Mouse (Mus musculus) neural tube, embryonic 11.5 days (tissue): ENCODE measurements at regions not wholly inside any gene's neighbourhood (a gene's known extent, or its start where the extent isn't known, plus 50 kb on each side); places are given as distances from the start of the nearest gene placed in this dataset.
A peak's percentile ranks its signal among the peaks of the same experiment; 100 is the strongest.

Experiments
- ATAC-seq: fragments of 200-750 bp; cut with Nextera tagmentation; 2 replicates; pipeline ENCODE4 v1.8.0; 2017; ENCODE audit warnings: moderate number of reproducible peaks, mild to moderate bottlenecking, moderate TSS enrichment, moderate library complexity; ENCODE audit not compliant: insufficient read depth, low FRiP score, low TSS enrichment
- DNase-seq: peaks from one replicate; pipeline ENCODE4 v3.0.0-alpha.2; 2015; ENCODE audit warnings: low spot score
- H3K27ac ChIP-seq: fragments of 300-500 bp; sonication (generic); 2 replicates; pipeline ENCODE4 v1.5.1; 2014; ENCODE audit warnings: low read depth, mild to moderate bottlenecking, low read length
- H3K27me3 ChIP-seq: fragments of 300-500 bp; sonication (generic); 2 replicates; pipeline ENCODE4 v1.6.1; 2014; ENCODE audit warnings: mild to moderate bottlenecking, low read length, mixed read lengths; ENCODE audit not compliant: control insufficient read depth, insufficient read depth
- H3K36me3 ChIP-seq: fragments of 300-500 bp; sonication (generic); 2 replicates; pipeline ENCODE4 v1.6.1; 2014; ENCODE audit warnings: mild to moderate bottlenecking, low read length, moderate library complexity, mixed read lengths; ENCODE audit not compliant: control insufficient read depth, insufficient read depth
- H3K4me1 ChIP-seq: fragments of 300-500 bp; sonication (generic); 2 replicates; pipeline ENCODE4 v1.6.1; 2014; ENCODE audit warnings: low read length, mixed read lengths; ENCODE audit not compliant: control insufficient read depth, insufficient read depth
- H3K4me2 ChIP-seq: fragments of 300-500 bp; sonication (generic); 2 replicates; pipeline ENCODE4 v1.6.1; 2014; ENCODE audit warnings: low read depth, mild to moderate bottlenecking, moderate library complexity
- H3K4me3 ChIP-seq: fragments of 300-500 bp; sonication (generic); 2 replicates; pipeline ENCODE4 v1.5.1; 2014; ENCODE audit warnings: low read depth, low read length
- H3K9ac ChIP-seq: fragments of 300-500 bp; sonication (generic); 2 replicates; pipeline ENCODE4 v1.6.1; 2014; ENCODE audit warnings: mild to moderate bottlenecking, low read length
- H3K9me3 ChIP-seq: fragments of 300-500 bp; sonication (generic); 2 replicates; pipeline ENCODE4 v1.6.1; 2016; ENCODE audit warnings: low read length; ENCODE audit not compliant: control insufficient read depth
- WGBS: fragments of 180-500 bp; shearing (Covaris S2); extraction: QIAGEN DNeasy Blood & Tissue Kit; methylation state at CpG from one replicate; pipeline ENCODE4 v1.1.7; 2014; 5-methylcytosine and 5-hydroxymethylcytosine counted together

DNA sequence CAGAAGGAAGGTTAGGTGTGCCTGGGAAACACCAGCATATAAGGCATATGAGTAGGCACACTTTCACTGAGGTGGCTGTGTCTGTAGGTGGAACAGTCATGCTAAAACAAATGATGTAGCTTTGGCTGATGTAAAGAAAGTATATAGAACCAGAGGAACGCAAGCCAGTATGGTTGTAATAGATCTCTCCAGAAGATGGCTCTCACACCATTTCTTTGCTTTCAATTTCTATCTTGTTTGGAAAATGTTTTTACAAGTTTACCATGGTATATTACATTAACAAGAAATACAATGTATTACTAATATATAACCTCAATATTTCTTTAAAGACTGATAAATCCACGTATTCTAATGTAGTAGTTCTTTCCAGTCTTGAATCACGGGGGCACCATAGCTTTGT lies 304.4 kb upstream of the Btbd3 start:
- no peak for DNase-seq
- 86% methylated on average over 3 of the region's 3 CpGs for WGBS

DNA sequence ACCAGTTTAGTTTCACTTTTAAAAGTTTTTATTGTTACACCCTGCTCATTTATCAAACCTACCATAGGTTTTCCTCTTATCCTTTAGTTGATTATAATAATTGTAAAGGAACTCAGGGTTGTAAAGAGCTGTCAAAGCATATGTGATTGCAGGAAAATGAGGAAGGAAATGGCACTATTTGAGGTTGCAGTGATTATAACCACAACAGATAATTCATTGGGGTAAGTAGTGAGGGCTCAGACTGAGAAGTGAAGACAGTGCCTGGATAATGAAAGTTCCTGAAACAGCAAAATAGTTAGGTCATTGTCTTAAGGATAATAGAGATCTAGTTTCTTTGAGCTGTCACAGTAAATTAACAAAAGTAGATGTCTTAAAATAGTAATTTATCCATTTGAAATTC lies 305.4 kb upstream of the Btbd3 start:
- Histone ChIP-seq H3K4me2 (no peak overlapping the region), H3K36me3 (no peaks in the 10 kb centered on the region), H3K9ac (no peak overlapping the region), H3K27me3 (no peaks in the 10 kb centered on the region), H3K4me1 (no peaks in the 10 kb centered on the region), H3K4me3 (no peak overlapping the region), H3K27ac (no peak overlapping the region), H3K9me3 (no peaks in the 10 kb centered on the region)
- no peak for DNase-seq
- ATAC-seq, result no peak

More for the DNA sequence above, 304.4 kb upstream of the Btbd3 start:
- Histone ChIP-seq H3K9ac (no peak overlapping the region), H3K4me3 (no peak overlapping the region), H3K9me3 (no peaks in the 10 kb centered on the region), H3K27ac (no peak overlapping the region), H3K4me1 (no peaks in the 10 kb centered on the region), H3K36me3 (no peaks in the 10 kb centered on the region), H3K4me2 (no peak overlapping the region), H3K27me3 (no peaks in the 10 kb centered on the region)
- ATAC-seq, result no peak

DNA sequence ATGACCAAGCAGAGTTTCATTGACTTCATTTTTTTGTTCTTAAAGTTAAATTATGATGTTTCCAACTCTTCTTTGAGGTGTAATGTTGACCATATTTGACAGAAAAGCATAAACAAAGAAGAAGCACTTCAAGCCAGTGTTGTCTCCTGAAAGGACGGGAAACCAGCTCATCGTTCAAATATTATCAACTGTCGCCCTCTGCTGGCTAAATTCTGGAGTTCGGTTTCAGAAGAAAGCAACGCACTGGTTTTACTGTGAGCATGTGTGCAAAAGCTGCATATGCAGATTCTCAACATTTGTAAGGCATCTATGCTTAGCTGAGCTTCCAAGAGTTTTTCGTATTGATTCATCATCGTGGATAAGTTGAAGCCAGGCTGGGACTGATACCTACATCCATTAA lies 313.6 kb upstream of the Btbd3 start:
- ATAC-seq (peak; percentile 26; the same call in 1 of the 2 replicates), DNase-seq (peak; percentile 82)
- Histone ChIP-seq H3K9me3 (no peaks in the 10 kb centered on the region), H3K9ac (no peak overlapping the region), H3K4me1 (no peaks in the 10 kb centered on the region), H3K36me3 (no peaks in the 10 kb centered on the region), H3K4me2 (no peak overlapping the region), H3K27ac (no peak overlapping the region), H3K27me3 (no peaks in the 10 kb centered on the region), H3K4me3 (no peak overlapping the region)
- WGBS, result 4% methylated on average over 7 of the region's 7 CpGs

DNA sequence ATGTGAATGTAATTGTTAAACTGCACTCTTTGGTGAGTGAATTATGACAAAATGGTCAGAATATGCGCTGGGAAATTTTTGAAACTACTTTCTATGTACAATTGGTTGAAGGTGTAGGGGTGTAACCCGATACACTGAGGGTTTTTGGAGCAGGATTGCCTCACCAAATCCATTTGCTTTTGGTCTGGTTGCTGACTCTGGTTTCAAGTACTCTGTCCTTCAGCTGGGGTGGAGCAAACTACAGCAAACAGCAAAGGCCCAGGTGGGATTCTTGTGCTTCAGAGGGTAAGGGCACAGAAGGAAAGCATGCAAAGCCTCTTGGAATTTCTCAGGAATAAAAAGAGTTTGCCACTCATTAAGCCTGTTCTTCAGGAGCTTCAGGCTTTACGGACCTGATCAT lies 316.8 kb upstream of the Btbd3 start:
- DNase-seq (no peak), ATAC-seq (no peak)
- Histone ChIP-seq H3K36me3 (no peaks in the 10 kb centered on the region), H3K9me3 (no peaks in the 10 kb centered on the region), H3K27me3 (no peaks in the 10 kb centered on the region), H3K9ac (no peak overlapping the region), H3K4me2 (no peak overlapping the region), H3K27ac (no peak overlapping the region), H3K4me1 (no peaks in the 10 kb centered on the region), H3K4me3 (no peak overlapping the region)
- 83% methylated on average over 3 of the region's 3 CpGs for WGBS

DNA sequence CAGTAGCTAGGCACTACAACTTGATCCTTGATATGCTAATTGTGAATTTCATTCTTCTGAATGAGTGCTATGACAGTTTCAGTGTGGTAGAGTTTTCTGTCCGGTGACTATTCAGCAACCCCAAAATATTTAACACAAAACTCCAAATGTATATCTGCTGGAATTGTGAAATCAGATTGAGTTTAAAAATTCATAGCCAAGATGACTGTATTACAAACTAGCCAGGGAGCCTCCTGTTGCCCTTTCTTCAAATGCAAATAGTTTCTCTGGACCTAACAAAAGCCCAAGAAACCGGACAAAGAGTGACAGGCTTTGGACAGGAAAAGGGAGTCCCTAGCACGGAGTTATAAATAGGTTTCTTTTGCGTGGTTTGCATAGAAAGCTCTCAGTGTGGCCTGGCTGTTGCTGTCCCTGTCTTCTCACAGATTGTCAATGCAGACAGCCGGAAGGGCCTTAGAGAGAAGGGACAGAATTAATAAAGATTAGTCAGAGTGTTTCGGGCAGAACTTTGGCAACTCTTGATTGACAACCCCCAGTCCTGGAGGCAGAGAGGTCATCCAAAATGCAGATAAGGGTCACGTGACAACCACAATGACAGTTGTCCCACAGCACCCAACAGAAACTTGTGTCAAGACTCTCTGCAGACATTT lies 317.4 kb upstream of the Btbd3 start:
- DNase-seq (peak; percentile 13), ATAC-seq (peak; percentile 43)
- no peak overlapping the region for H3K27ac ChIP-seq

DNA sequence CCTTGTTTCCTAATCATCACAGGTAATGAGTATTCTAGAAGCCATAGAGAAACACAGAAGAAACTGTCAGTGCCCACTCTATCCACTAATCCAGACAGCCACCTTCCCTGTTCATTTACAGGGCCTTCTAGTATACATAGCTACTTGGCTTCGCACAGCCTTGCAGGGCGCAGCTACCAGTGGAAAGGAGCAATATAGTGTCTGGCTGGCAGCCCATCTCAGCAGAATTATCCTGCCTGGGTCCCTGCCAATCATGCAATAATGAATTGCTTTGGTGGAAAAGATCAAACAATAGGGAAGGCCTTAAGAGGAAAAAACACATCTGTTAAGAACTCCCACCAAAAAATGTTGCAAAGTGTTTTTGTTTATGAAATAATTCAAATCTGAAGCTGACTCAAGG lies 319.8 kb upstream of the Btbd3 start:
- no peak overlapping the region for H3K9ac ChIP-seq
- no peaks in the 10 kb centered on the region for H3K4me1 ChIP-seq
- H3K27ac ChIP-seq, result no peak overlapping the region
- H3K27me3 ChIP-seq, result no peaks in the 10 kb centered on the region
- 84% methylated on average over 2 of the region's 2 CpGs for WGBS
- H3K9me3 ChIP-seq, result no peaks in the 10 kb centered on the region
- H3K4me3 ChIP-seq, result no peak overlapping the region
- DNase-seq (no peak), ATAC-seq (no peak)
- H3K36me3 ChIP-seq, result no peaks in the 10 kb centered on the region
- no peak overlapping the region for H3K4me2 ChIP-seq

More for the DNA sequence above, 317.4 kb upstream of the Btbd3 start:
- Histone ChIP-seq H3K9me3 (no peaks in the 10 kb centered on the region), H3K4me1 (no peaks in the 10 kb centered on the region), H3K4me2 (no peak overlapping the region), H3K27me3 (no peaks in the 10 kb centered on the region), H3K4me3 (no peak overlapping the region), H3K9ac (no peak overlapping the region), H3K36me3 (no peaks in the 10 kb centered on the region)
- 48% methylated on average over 7 of the region's 7 CpGs for WGBS

DNA sequence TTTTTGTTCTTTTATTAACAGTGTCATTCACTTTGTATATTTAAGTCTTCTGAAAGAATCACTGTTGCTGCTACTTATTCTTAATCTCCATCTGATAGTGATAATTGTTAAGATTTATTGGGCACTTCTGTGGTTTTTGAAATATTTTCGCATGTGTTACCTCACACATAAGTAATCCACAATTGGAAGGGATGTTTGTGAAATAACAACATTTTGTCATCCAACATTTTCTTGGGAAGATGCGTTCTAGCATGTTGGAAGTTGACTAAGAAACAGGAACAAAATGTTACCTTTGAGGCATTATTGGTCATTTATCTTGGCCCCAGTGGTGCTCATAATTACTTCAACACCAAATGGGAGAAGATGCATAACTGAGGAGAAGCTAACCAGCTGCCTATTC lies 323.4 kb upstream of the Btbd3 start:
- no peaks in the 10 kb centered on the region for H3K9me3 ChIP-seq
- no peak overlapping the region for H3K4me2 ChIP-seq
- no peaks in the 10 kb centered on the region for H3K36me3 ChIP-seq
- H3K4me1 ChIP-seq, result no peaks in the 10 kb centered on the region
- no peak for ATAC-seq
- no peak for DNase-seq
- no peak overlapping the region for H3K9ac ChIP-seq
- no peaks in the 10 kb centered on the region for H3K27me3 ChIP-seq
- 91% methylated on average over 2 of the region's 2 CpGs for WGBS
- H3K27ac ChIP-seq, result no peak overlapping the region
- H3K4me3 ChIP-seq, result no peak overlapping the region

DNA sequence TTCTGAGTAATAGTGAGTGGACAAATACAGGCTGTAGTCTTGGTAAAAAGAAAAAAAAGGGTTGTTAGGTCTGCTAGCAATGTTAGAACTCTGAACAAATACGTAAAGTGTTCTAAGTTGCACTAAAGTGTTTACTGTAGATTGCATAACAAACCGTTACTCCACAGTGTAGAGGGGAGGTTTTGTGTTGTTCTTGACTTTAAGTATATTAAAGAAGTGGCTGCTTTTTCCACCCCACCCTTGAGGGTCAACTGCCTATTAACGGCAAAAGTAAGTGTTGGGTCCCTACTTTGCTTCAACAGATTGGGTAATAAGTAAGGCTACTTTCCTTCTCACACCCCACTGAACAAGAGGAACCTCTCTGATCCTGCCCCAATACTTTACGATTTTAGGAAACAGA lies 323.9 kb upstream of the Btbd3 start:
- no peak overlapping the region for H3K4me3 ChIP-seq
- H3K4me1 ChIP-seq, result no peaks in the 10 kb centered on the region
- H3K36me3 ChIP-seq, result no peaks in the 10 kb centered on the region
- no peak overlapping the region for H3K27ac ChIP-seq
- DNase-seq (no peak), ATAC-seq (no peak)
- no peaks in the 10 kb centered on the region for H3K9me3 ChIP-seq
- H3K9ac ChIP-seq, result no peak overlapping the region
- H3K27me3 ChIP-seq, result no peaks in the 10 kb centered on the region
- no peak overlapping the region for H3K4me2 ChIP-seq
- 85% methylated on average over 4 of the region's 4 CpGs for WGBS

DNA sequence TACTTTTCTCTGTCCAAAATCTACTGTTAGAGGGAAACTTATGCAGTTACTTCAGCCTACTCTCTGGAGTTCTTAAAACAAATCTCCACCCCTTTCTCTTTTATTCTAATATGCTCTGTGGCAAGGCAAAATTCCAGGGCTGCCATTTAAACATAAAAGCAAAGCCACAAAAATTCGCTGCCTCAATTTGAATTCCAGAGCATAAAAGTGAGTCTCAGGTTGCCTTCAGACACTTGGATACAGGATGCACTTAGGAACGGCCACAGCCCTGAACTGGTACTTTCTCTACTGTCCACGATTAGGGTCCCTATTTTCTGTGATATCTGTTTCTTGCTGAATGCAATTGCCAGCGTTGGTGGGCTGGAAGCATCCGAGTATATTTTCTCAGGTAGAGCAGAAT lies 330.9 kb upstream of the Btbd3 start:
- no peaks in the 10 kb centered on the region for H3K36me3 ChIP-seq
- no peaks in the 10 kb centered on the region for H3K4me1 ChIP-seq
- DNase-seq, result no peak
- ATAC-seq, result no peak
- H3K9me3 ChIP-seq, result no peaks in the 10 kb centered on the region
- no peak overlapping the region for H3K4me3 ChIP-seq
- no peaks in the 10 kb centered on the region for H3K27me3 ChIP-seq
- no peak overlapping the region for H3K27ac ChIP-seq
- no peak overlapping the region for H3K9ac ChIP-seq
- WGBS, result 70% methylated on average over 5 of the region's 5 CpGs
- no peak overlapping the region for H3K4me2 ChIP-seq
